ENCODE assay signal across 8 mouse cellular contexts in genomic region chr10:93275212-93276136, GRCm38 (mm10). TPM values are rescaled to one million over a fixed set of nuclear protein-coding genes. Genes with fewer than 3 reads are reported as not detected.
DNase-seq lines count a peak whose midpoint lies in the region; ATAC-seq and TF ChIP-seq lines count a peak whose summit lies in the region.

No protein-coding gene starts in this region.

- TF ChIP-seq POLR2A in heart, adult 2 months (IDR thresholded peaks at IDR 0.05; ENCODE audit: insufficient read depth, low read depth, low read length): no peak
- no peak; the same call in 1 of the 2 replicates for TF ChIP-seq POLR2A in cerebellum, adult 2 months (IDR thresholded peaks at IDR 0.05; ENCODE audit: borderline replicate concordance, insufficient read depth, low read length)
- no peak for TF ChIP-seq POLR2A in olfactory bulb, adult 2 months (IDR thresholded peaks at IDR 0.05; ENCODE audit: insufficient read depth, low read depth, low read length)

- DNase-seq in heart, adult 2 months: no peak
- DNase-seq in heart, postnatal 36 days: no peak
- peak; percentile 95 to 98 for DNase-seq in cerebellum, adult 2 months
- peak; percentile 83 to 88 for DNase-seq in frontal cortex, postnatal 14 days (ENCODE audit: low spot score in 2 of 2)
- DNase-seq in left cerebral cortex, adult 11 months (ENCODE audit: low spot score): peak; percentile 90
- no peak for DNase-seq in testis, postnatal 10 days (ENCODE audit: low spot score)
- DNase-seq in liver, embryonic 11.5 days (ENCODE audit: low spot score): no peak

- 0 out of 2 replicates have a peak, but pooled peaks have one; percentile 2 for TF ChIP-seq CTCF in heart, adult 2 months (IDR thresholded peaks at IDR 0.05)
- no peak for TF ChIP-seq CTCF in cerebellum, adult 2 months (IDR thresholded peaks at IDR 0.05; ENCODE audit: borderline replicate concordance, insufficient read depth, low read depth, low read length)
- no peak for TF ChIP-seq CTCF in olfactory bulb, adult 2 months (IDR thresholded peaks at IDR 0.05; ENCODE audit: insufficient read depth, low read depth, low read length)

- H3K9ac ChIP-seq in heart, adult 2 months (ENCODE audit: low read depth, low read length): no peak overlapping the region
- no peak overlapping the region for H3K9ac ChIP-seq in liver, embryonic 11.5 days (ENCODE audit: low read depth, low read length)

- 39% methylated on average over 25 of the region's 25 CpGs for WGBS in heart, adult 2 months
- 5% methylated on average over 25 of the region's 25 CpGs for WGBS in cerebellum, adult 2 months
- 11% methylated on average over 25 of the region's 25 CpGs for WGBS in olfactory bulb, adult 2 months
- 70% methylated on average over 25 of the region's 25 CpGs for WGBS in liver, embryonic 11.5 days

- no peak for ATAC-seq in liver, embryonic 11.5 days (replicated peaks; ENCODE audit: low FRiP score)

- H3K4me1 ChIP-seq in heart, adult 2 months (ENCODE audit: control insufficient read depth, insufficient read depth, low read length): peaks cover 29% of the 10 kb centered on the region
- H3K4me1 ChIP-seq in cerebellum, adult 2 months (ENCODE audit: control insufficient read depth, insufficient read depth, low read length): peaks cover 33% of the 10 kb centered on the region
- peaks cover 61% of the 10 kb centered on the region for H3K4me1 ChIP-seq in olfactory bulb, adult 2 months (ENCODE audit: control insufficient read depth, insufficient read depth, low read length)
- H3K4me1 ChIP-seq in liver, embryonic 11.5 days (replicated peaks; ENCODE audit: control insufficient read depth, insufficient read depth, low read length): peaks cover 8% of the 10 kb centered on the region; the same call in 1 of the 2 replicates

- TF ChIP-seq EP300 in heart, adult 2 months (IDR thresholded peaks at IDR 0.05; ENCODE audit: insufficient read depth, low read depth, low read length): no peak

- H3K27ac ChIP-seq in heart, adult 2 months: peak overlapping the region; percentile 70
- H3K27ac ChIP-seq in cerebellum, adult 2 months (ENCODE audit: insufficient read depth, low read length): peak overlapping the region; percentile 84
- peak overlapping the region; percentile 97 for H3K27ac ChIP-seq in olfactory bulb, adult 2 months (ENCODE audit: insufficient read depth, low read depth, low read length)
- no peak overlapping the region for H3K27ac ChIP-seq in liver, embryonic 11.5 days (ENCODE audit: low read depth, low read length)

- H3K36me3 ChIP-seq in heart, adult 2 months (ENCODE audit: control insufficient read depth, insufficient read depth, low read length): peaks cover 2% of the 10 kb centered on the region
- no peaks in the 10 kb centered on the region; the same call in 1 of the 2 replicates for H3K36me3 ChIP-seq in liver, embryonic 11.5 days (ENCODE audit: control insufficient read depth, insufficient read depth, low read length)

- no peak overlapping the region for H3K4me2 ChIP-seq in liver, embryonic 11.5 days

- H3K9me3 ChIP-seq in liver, embryonic 11.5 days (ENCODE audit: control insufficient read depth, low read length): no peaks in the 10 kb centered on the region

- intact Hi-C loops in heart, adult 2 months (cut with DNase I): no loop called here
- intact Hi-C loops in heart, postnatal 36 days (cut with DNase I): loop anchor here (2.0 kb wide), 1 partner anchor 15 kb away; no protein-coding TSS in a partner anchor

- no peak overlapping the region for H3K4me3 ChIP-seq in heart, adult 2 months
- H3K4me3 ChIP-seq in cerebellum, adult 2 months (replicated peaks; ENCODE audit: insufficient read depth, low read depth, low read length): peak overlapping the region; percentile 32
- H3K4me3 ChIP-seq in olfactory bulb, adult 2 months (ENCODE audit: insufficient read depth, low read depth, low read length): peak overlapping the region; percentile 20
- no peak overlapping the region for H3K4me3 ChIP-seq in liver, embryonic 11.5 days (ENCODE audit: low read depth, low read length)

- H3K27me3 ChIP-seq in heart, adult 2 months (ENCODE audit: control insufficient read depth, insufficient read depth, low read length): no peaks in the 10 kb centered on the region
- no peaks in the 10 kb centered on the region for H3K27me3 ChIP-seq in cerebellum, adult 2 months (ENCODE audit: control insufficient read depth, insufficient read depth, low read length)
- no peaks in the 10 kb centered on the region for H3K27me3 ChIP-seq in liver, embryonic 11.5 days (replicated peaks; ENCODE audit: control insufficient read depth, insufficient read depth, low read length)

- H3K79me2 ChIP-seq in heart, adult 2 months (replicated peaks; ENCODE audit: control insufficient read depth, insufficient read depth, low read length): no peaks in the 10 kb centered on the region

RNA-seq across cellular contexts. Expression of gene Elk3, which starts 35.5 kb away (rescaled TPM):
- total RNA-seq in heart, adult 2 months (2021): 10 to 100 TPM; 33.8 to 39.4 TPM
- 31.9 and 32.1 TPM in 2 replicates for polyA plus RNA-seq in heart, adult 2 months (2012; rRNA removed)
- total RNA-seq in heart, postnatal 36 days (2021): 10 to 100 TPM; 42.0 to 53.5 TPM
- polyA plus RNA-seq in cerebellum, adult 2 months (2012; rRNA removed): 5.7 and 5.9 TPM in 2 replicates
- not detected in 2 replicates for polyA plus RNA-seq in olfactory bulb, adult 2 months (2012; ENCODE audit: insufficient read depth, insufficient read length, low replicate concordance, missing spikeins)
- polyA plus RNA-seq in liver, embryonic 11.5 days (2014; fragmentation: Nextera tagmentation; extraction: Ambion mirVana): 15.9 and 17.6 TPM in 2 replicates

Comparison
In these comparisons a context has a peak if more than half of its experiments do, and no peak if none do; other contexts are left out.
1. DNase-seq: peak in cerebellum, adult 2 months (2 of 2), frontal cortex, postnatal 14 days (2 of 2) and left cerebral cortex, adult 11 months (single experiment); none in heart, adult 2 months (0 of 2), heart, postnatal 36 days (0 of 2), testis, postnatal 10 days (single experiment) and liver, embryonic 11.5 days (single experiment).
2. H3K4me3 ChIP-seq: peak in cerebellum, adult 2 months (single experiment) and olfactory bulb, adult 2 months (single experiment); none in heart, adult 2 months (single experiment) and liver, embryonic 11.5 days (single experiment).